Mouse (Mus musculus) layer of hippocampus, postnatal 25 days (tissue): ENCODE data around the gene Rnft2. TPM values are rescaled to one million over a fixed set of nuclear protein-coding genes. Genes with fewer than 3 reads are reported as not detected.

Experiments
- DNase-seq, 2 experiments: peaks; one replicate each; pipeline ENCODE4 v3.0.0; 2022; ENCODE audit warnings: mixed read lengths in 2 of 2, low spot score in 1 of 2; ENCODE audit errors: extremely low spot score in 1 of 2
- total RNA-seq, 2 experiments: library from RNA; stranded (reverse); gene quantifications; 2 replicates each; pipeline ENCODE4 v1.2.3; 2021

Rnft2 gene
- total RNA-seq, 2 experiments from 2014 or later = 69.4 to 69.8 TPM

- DNase-seq = no peak
These were observed 12.1 kb upstream of the Rnft2 start for GRCm38 (mm10) chr5:118256981-118257380.

DNA sequence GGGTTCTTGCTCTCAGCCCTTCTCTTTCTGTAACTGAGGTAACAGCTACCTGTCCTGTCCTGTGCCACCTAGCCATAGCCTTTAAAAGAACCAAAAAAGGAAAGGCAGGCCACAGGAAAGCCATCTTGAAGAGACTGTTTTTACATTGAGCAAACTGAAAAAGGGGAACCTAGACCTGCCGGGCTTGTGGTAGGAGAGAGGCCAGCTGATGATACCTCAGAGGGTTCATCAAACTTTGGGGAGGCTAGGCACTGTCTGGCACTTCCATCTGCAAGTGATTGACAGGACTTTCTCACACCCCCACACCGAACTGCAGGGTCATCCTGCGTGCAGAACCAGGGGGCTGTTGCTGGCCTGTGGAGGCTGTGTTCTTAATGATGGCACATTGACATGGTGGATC, 8.6 kb upstream of the Rnft2 start:
- no peak for DNase-seq

DNA sequence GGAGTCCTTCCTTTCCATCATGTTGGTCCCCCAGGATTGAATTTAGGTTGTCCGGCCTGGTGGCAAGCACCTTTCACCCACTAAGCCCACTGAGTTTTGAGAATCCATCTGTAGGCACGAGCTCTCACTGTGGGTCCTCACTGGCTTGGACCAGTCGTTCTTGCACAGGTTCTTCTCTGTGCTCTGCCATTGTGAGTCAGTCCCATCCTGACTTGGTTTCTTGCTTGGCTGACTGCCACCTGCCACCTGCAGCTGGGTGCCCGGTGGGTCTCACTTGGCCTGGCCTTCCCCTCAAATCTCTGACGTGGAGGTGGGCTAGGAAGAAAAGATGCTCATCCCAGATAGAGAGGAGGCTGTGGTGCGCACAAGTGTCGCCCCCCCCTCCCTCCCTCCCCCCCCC, 6.1 kb upstream of the Rnft2 start:
- no peak for DNase-seq

- no peak for DNase-seq
These were observed 2.5 kb upstream of the Rnft2 start for GRCm38 (mm10) chr5:118247378-118247777.

GRCm38 (mm10) chr5:118245606-118246308, 841 bp upstream of the Rnft2 start:
- no peak for DNase-seq

DNA sequence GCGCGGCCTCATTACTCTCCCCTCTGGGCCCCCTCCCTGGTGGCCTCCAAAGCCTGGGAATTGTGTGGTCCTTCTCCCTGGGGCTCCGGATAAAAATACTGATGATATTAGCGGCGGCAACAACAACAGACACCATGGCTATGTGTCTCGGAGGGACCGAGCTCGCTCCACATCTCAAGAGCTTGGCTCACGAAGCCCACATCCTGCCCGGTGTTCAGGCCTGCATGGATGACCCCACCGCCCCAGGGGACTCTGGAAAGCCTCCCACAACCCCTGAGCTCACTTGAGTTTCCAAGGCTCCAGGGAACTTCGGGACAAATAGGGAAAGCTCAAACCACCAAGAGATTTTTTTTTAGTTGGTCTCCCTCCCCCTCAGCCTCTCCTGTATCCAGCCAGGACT, 5.2 kb downstream of the Rnft2 start:
- DNase-seq = no peak

- DNase-seq = peak in 1 of 2 experiments; percentile 34
These were observed 8.0 kb downstream of the Rnft2 start for GRCm38 (mm10) chr5:118236891-118237290.

GRCm38 (mm10) chr5:118230071-118230611, 14.8 kb downstream of the Rnft2 start:
- no peak for DNase-seq

GRCm38 (mm10) chr5:118223142-118223757, 21.7 kb downstream of the Rnft2 start:
- no peak for DNase-seq

DNA sequence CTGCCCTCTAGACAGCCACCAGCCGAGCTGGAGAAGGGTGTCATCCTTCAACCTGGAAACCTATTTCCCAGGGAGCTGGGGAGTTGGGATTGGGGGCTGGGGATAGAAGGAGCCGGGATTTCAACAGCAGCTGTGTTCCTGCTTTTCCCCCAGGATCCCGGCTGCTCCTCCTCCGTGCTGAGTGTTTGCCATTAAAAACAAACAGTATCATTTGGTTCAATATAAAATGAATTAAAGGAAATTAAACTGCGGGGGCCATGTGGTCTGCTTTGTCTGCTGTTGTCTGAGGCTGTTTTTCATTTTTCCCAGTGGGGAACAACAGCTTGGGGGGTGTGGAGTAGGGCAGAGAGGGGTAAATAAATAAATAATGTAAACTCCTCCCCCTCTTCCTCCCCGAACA, 27.5 kb downstream of the Rnft2 start:
- DNase-seq = peak in 1 of 2 experiments; percentile 24

DNA sequence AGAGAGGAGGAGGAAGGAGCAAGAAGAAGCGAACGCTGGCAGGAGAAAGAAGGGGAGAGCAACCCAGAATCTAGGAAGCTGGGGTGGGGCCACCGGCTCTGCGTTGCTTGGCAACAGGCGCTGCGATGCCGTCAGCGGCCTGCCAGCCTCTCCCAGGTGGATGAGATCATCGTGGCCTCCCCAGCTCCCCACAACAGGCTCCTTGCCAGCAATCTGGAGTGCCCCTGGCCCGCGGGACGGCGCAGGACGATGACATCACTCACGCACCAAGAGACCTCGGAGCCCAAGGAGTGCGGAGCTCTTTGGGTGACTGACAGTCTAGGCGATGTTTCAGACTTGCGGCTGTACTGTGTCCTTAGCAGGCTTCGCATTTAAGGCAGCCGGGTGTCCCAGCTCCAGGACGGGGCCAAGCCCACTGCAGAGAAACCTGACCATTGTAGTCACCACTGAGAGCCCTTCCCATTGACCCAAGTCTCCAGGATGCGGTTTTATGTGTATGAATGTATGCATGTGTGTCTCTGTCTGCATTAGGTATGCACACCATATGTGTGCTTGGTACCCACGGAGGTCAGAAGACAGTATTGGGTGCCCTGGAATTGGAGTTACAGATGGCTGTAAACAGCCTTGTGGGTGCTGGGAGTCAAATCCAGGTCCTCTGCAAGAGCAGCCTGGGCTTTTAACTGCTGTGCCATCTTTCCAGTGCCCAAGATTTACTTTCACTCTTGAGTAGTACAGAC, 30.3 kb downstream of the Rnft2 start:
- peak; percentile 63 to 67 for DNase-seq

- no peak for DNase-seq
These were observed 30.9 kb downstream of the Rnft2 start for GRCm38 (mm10) chr5:118214012-118214411.

GRCm38 (mm10) chr5:118205852-118206251, 39.1 kb downstream of the Rnft2 start:
- DNase-seq = no peak

- DNase-seq = no peak
These were observed 40.1 kb downstream of the Rnft2 start for GRCm38 (mm10) chr5:118204675-118205440.

GRCm38 (mm10) chr5:118199670-118200069, 45.2 kb downstream of the Rnft2 start:
- no peak for DNase-seq

DNA sequence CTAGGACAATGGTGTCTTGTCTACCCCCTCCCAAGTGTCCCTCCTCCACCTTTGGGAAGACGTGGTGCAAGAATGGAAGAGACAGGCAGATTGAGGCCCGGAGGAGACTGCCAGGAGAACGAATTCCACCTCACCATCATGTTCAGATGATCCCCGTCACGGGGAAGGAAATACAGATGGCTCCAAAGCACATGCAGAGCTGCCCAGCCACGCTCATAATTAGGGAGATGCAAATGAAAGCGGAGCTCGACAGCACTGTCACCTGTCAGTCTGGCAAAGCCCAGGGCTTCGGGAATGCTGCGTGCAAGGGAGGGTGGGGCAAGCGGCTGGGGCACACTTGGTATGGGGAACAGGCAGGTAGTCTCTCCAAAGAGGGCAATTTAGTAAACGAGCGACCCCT, 47.5 kb downstream of the Rnft2 start:
- no peak for DNase-seq

DNA sequence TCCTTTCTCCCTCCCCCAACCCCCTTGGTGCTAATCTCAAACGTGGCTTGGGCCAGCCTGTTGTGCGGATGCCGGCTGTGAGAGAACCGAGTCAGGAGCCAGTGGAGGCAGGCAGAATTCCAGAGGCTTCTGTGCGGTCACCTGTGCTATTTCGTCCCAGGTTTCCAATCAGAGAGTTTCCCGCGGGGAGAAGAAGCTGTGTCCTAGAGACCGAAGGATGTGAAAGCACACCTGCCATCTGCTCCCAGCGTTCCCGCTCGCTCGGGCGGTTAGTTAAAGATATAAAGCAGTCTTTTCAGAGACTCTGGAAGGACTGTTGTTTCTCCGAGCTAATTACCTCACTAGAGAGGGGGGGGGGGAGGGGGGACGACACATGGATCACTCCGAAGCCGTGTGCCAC, 52.7 kb downstream of the Rnft2 start:
- no peak for DNase-seq

DNA sequence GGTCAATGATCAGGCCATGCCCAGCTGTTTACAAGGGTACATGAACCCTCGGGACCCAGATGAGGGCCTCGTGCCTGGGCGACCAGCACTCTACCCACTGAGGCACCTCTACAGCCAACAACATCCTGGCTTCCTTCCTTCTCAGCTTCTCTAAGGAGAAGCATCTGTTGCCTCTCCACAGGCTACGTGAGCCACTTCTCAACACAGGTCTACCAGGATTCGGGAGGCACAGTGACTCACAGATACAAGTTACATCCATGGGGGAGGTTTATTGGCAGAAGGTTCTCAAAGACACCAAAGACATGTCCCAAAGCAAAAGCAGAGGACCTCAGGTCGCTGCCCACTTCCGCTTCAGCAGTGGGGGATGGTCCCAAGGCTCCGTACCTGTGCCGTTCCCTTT, 54.4 kb downstream of the Rnft2 start:
- no peak for DNase-seq

GRCm38 (mm10) chr5:118188356-118188755, 56.6 kb downstream of the Rnft2 start:
- DNase-seq = no peak

GRCm38 (mm10) chr5:118186903-118187633, 57.8 kb downstream of the Rnft2 start:
- no peak for DNase-seq
